Mouse (Mus musculus): ENCODE results near the gene Pus3. TPM values are rescaled to one million over a fixed set of nuclear protein-coding genes. Genes with fewer than 3 reads are reported as not detected.

The Pus3 gene
- total RNA-seq (2014; rRNA removed) (9.6 and 12.8 TPM in 2 replicates), polyA plus RNA-seq (2015; fragmentation: Nextera tagmentation; extraction: Ambion mirVana) (13.3 and 14.2 TPM in 2 replicates)

DNA sequence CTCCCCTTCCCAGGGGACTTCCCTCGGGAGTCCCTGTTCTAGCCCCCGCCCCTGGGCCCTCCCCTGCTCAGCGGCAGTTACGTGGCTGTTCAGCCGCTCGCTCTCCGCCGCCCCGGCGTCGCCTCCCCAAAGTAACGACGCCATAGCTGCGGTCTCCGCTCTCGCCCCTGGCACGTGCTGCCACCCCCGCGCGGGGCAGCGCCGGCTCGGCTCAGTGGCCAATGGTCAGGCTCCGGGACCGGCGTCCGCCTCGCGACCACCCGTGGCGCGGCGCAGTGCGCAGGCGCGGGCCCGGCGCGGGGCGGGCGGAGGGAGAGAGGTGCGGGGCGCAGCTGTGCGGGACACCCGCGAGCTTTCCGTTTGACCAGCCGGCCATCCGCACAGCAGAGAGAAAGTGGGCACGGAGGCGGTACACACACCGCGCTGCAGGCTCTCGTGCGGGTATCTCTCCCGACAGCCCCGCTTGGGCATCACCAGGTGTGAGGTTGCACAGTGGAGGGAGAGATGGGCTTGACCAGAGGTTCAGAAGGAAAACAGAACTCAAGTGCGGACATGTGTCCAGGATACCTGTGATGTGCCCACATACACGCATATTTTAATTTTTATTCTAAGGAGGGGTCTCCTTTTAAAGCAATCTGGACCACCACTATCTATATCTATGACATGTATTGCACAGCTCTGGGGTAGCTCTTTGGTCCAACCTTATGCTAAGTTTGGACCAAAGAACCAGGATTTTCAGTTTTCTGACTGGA lies at the start of gene Pus3, which contains the start of gene Ddx25:
Gene Pus3 (plus strand): TSS at position 339 of the 752 bp plus-strand sequence.
Gene Ddx25 (minus strand): TSS at position 272 of the 752 bp plus-strand sequence.
- WGBS: under 1% methylated on average over 53 of the region's 59 CpGs
- H3K4me3 ChIP-seq (ENCODE audit: low read depth, low read length): peak within 1 kb of the TSS; percentile 54
- peaks cover 5% of the 10 kb centered on the region; the same call in 1 of the 2 replicates for H3K4me1 ChIP-seq (ENCODE audit: insufficient read depth, low read length)
- peak within 1 kb of the TSS; percentile 88 for H3K4me2 ChIP-seq (ENCODE audit: low read depth, low read length, poor library complexity, severe bottlenecking)
- peaks cover 18% of the 10 kb centered on the region for H3K36me3 ChIP-seq (ENCODE audit: insufficient read depth, low read length)
- H3K9me3 ChIP-seq (ENCODE audit: low read length): no peaks in the 10 kb centered on the region
- ATAC-seq (ENCODE audit: low FRiP score) (peak; percentile 88), DNase-seq (ENCODE audit: low spot score) (peak; percentile 82)
- peak within 1 kb of the TSS; percentile 82 for H3K27ac ChIP-seq (ENCODE audit: low read depth, low read length)
- H3K9ac ChIP-seq (replicated peaks; ENCODE audit: low read length, poor library complexity, severe bottlenecking): peak within 1 kb of the TSS; percentile 67
- no peak for TF ChIP-seq CTCF (IDR thresholded peaks at IDR 0.05)
- H3K27me3 ChIP-seq (ENCODE audit: insufficient read depth, low read length): no peaks in the 10 kb centered on the region

GRCm38 (mm10) chr9:35513900-35514299 lies 44.5 kb upstream of the Pus3 start:
- Histone ChIP-seq H3K27me3 (ENCODE audit: insufficient read depth, low read length) (no peaks in the 10 kb centered on the region), H3K9ac (replicated peaks; ENCODE audit: low read length, poor library complexity, severe bottlenecking) (no peak overlapping the region), H3K36me3 (ENCODE audit: insufficient read depth, low read length) (no peaks in the 10 kb centered on the region), H3K27ac (ENCODE audit: low read depth, low read length) (no peak overlapping the region), H3K4me1 (ENCODE audit: insufficient read depth, low read length) (no peaks in the 10 kb centered on the region), H3K9me3 (ENCODE audit: low read length) (no peaks in the 10 kb centered on the region), H3K4me3 (ENCODE audit: low read depth, low read length) (no peak overlapping the region), H3K4me2 (ENCODE audit: low read depth, low read length, poor library complexity, severe bottlenecking) (no peak overlapping the region)
- WGBS: 86% methylated on average over 4 of the region's 4 CpGs
- TF ChIP-seq CTCF (IDR thresholded peaks at IDR 0.05): no peak
- ATAC-seq (ENCODE audit: low FRiP score) (no peak), DNase-seq (ENCODE audit: low spot score) (no peak)

GRCm38 (mm10) chr9:35516182-35516581 lies 42.2 kb upstream of the Pus3 start:
- no peaks in the 10 kb centered on the region for H3K27me3 ChIP-seq (ENCODE audit: insufficient read depth, low read length)
- no peaks in the 10 kb centered on the region for H3K9me3 ChIP-seq (ENCODE audit: low read length)
- no peaks in the 10 kb centered on the region for H3K36me3 ChIP-seq (ENCODE audit: insufficient read depth, low read length)
- no peak overlapping the region for H3K9ac ChIP-seq (replicated peaks; ENCODE audit: low read length, poor library complexity, severe bottlenecking)
- no peak for ATAC-seq (ENCODE audit: low FRiP score)
- no peak for TF ChIP-seq CTCF (IDR thresholded peaks at IDR 0.05)
- H3K27ac ChIP-seq (ENCODE audit: low read depth, low read length): no peak overlapping the region
- DNase-seq (ENCODE audit: low spot score): no peak
- 90% methylated on average over 5 of the region's 5 CpGs for WGBS
- H3K4me3 ChIP-seq (ENCODE audit: low read depth, low read length): no peak overlapping the region
- no peaks in the 10 kb centered on the region for H3K4me1 ChIP-seq (ENCODE audit: insufficient read depth, low read length)
- H3K4me2 ChIP-seq (ENCODE audit: low read depth, low read length, poor library complexity, severe bottlenecking): no peak overlapping the region

- DNase-seq (ENCODE audit: low spot score) (no peak), ATAC-seq (ENCODE audit: low FRiP score) (no peak)
- H3K4me3 ChIP-seq (ENCODE audit: low read depth, low read length): no peak overlapping the region
- no peak for TF ChIP-seq CTCF (IDR thresholded peaks at IDR 0.05)
- no peaks in the 10 kb centered on the region for H3K9me3 ChIP-seq (ENCODE audit: low read length)
- no peak overlapping the region for H3K27ac ChIP-seq (ENCODE audit: low read depth, low read length)
- no peak overlapping the region for H3K9ac ChIP-seq (replicated peaks; ENCODE audit: low read length, poor library complexity, severe bottlenecking)
- H3K36me3 ChIP-seq (ENCODE audit: insufficient read depth, low read length): no peaks in the 10 kb centered on the region
- WGBS: 94% methylated on average over 16 of the region's 16 CpGs
- H3K27me3 ChIP-seq (ENCODE audit: insufficient read depth, low read length): no peaks in the 10 kb centered on the region
- H3K4me1 ChIP-seq (ENCODE audit: insufficient read depth, low read length): no peaks in the 10 kb centered on the region
- H3K4me2 ChIP-seq (ENCODE audit: low read depth, low read length, poor library complexity, severe bottlenecking): no peak overlapping the region
Observed at GRCm38 (mm10) chr9:35516711-35517110, 41.7 kb upstream of the Pus3 start.

GRCm38 (mm10) chr9:35518169-35518568 lies 40.2 kb upstream of the Pus3 start, which contains the start of gene Gm1113:
TSS of gene Gm1113 (minus strand) at chr9:35518269.
- Histone ChIP-seq H3K36me3 (ENCODE audit: insufficient read depth, low read length) (no peaks in the 10 kb centered on the region), H3K4me1 (ENCODE audit: insufficient read depth, low read length) (no peaks in the 10 kb centered on the region), H3K27ac (ENCODE audit: low read depth, low read length) (no peak within 1 kb of the TSS), H3K9ac (replicated peaks; ENCODE audit: low read length, poor library complexity, severe bottlenecking) (no peak within 1 kb of the TSS), H3K9me3 (ENCODE audit: low read length) (no peaks in the 10 kb centered on the region), H3K4me3 (ENCODE audit: low read depth, low read length) (no peak within 1 kb of the TSS), H3K27me3 (ENCODE audit: insufficient read depth, low read length) (no peaks in the 10 kb centered on the region), H3K4me2 (ENCODE audit: low read depth, low read length, poor library complexity, severe bottlenecking) (no peak within 1 kb of the TSS)
- TF ChIP-seq CTCF (IDR thresholded peaks at IDR 0.05): no peak
- DNase-seq (ENCODE audit: low spot score) (no peak), ATAC-seq (ENCODE audit: low FRiP score) (no peak)
- 76% methylated on average over 3 of the region's 3 CpGs for WGBS

- TF ChIP-seq CTCF (IDR thresholded peaks at IDR 0.05): no peak
- WGBS: 86% methylated on average over 6 of the region's 6 CpGs
- H3K4me3 ChIP-seq (ENCODE audit: low read depth, low read length): no peak overlapping the region
- H3K9me3 ChIP-seq (ENCODE audit: low read length): no peaks in the 10 kb centered on the region
- no peak for ATAC-seq (ENCODE audit: low FRiP score)
- H3K36me3 ChIP-seq (ENCODE audit: insufficient read depth, low read length): no peaks in the 10 kb centered on the region
- no peak for DNase-seq (ENCODE audit: low spot score)
- no peak overlapping the region for H3K9ac ChIP-seq (replicated peaks; ENCODE audit: low read length, poor library complexity, severe bottlenecking)
- H3K27me3 ChIP-seq (ENCODE audit: insufficient read depth, low read length): no peaks in the 10 kb centered on the region
- no peak overlapping the region for H3K27ac ChIP-seq (ENCODE audit: low read depth, low read length)
- H3K4me1 ChIP-seq (ENCODE audit: insufficient read depth, low read length): peaks cover 3% of the 10 kb centered on the region
- H3K4me2 ChIP-seq (ENCODE audit: low read depth, low read length, poor library complexity, severe bottlenecking): no peak overlapping the region
Observed at GRCm38 (mm10) chr9:35520631-35521348, 37.6 kb upstream of the Pus3 start.
